Mouse (Mus musculus): ENCODE results near the gene Gch1. TPM values are rescaled to one million over a fixed set of nuclear protein-coding genes. Genes with fewer than 3 reads are reported as not detected.

Gene Gch1
- total RNA-seq (2021): 1 to 10 TPM; 2.5 to 2.7 TPM
- long read RNA-seq, experiment 1, partial matches to known transcripts: 0 of 3 reads
- long read RNA-seq, experiment 1, other reads (novel, unspliced or antisense): 0 of 3 reads
- long read RNA-seq, experiment 2, partial matches to known transcripts: 1 of 7 reads
- long read RNA-seq, experiment 2, other reads (novel, unspliced or antisense): 2 of 7 reads

GRCm38 (mm10) chr14:47188848-47189634 is at the start of gene Gch1:
Gch1 (minus strand) TSS chr14:47189413.
- DNase-seq (ENCODE audit: low spot score in 2 of 2): peak; percentile 43 to 68

GRCm38 (mm10) chr14:47237286-47237685 is 48.1 kb upstream of the Gch1 start:
- no peak for DNase-seq (ENCODE audit: low spot score in 2 of 2)

- DNase-seq (ENCODE audit: low spot score in 2 of 2): no peak
These were observed 47.3 kb upstream of the Gch1 start for GRCm38 (mm10) chr14:47236491-47236890.

GRCm38 (mm10) chr14:47234526-47235250 is 45.5 kb upstream of the Gch1 start:
- DNase-seq (ENCODE audit: low spot score in 2 of 2): no peak

GRCm38 (mm10) chr14:47234032-47234431 is 44.8 kb upstream of the Gch1 start:
- no peak for DNase-seq (ENCODE audit: low spot score in 2 of 2)

GRCm38 (mm10) chr14:47233602-47234001 is 44.4 kb upstream of the Gch1 start:
- no peak for DNase-seq (ENCODE audit: low spot score in 2 of 2)

GRCm38 (mm10) chr14:47229796-47230376 is 40.7 kb upstream of the Gch1 start:
- DNase-seq (ENCODE audit: low spot score in 2 of 2): no peak

- DNase-seq (ENCODE audit: low spot score in 2 of 2): no peak
These were observed 36.7 kb upstream of the Gch1 start for GRCm38 (mm10) chr14:47225931-47226330.

GRCm38 (mm10) chr14:47224476-47225325 is 35.5 kb upstream of the Gch1 start:
- no peak for DNase-seq (ENCODE audit: low spot score in 2 of 2)

- DNase-seq (ENCODE audit: low spot score in 2 of 2): no peak
These were observed 33.6 kb upstream of the Gch1 start for GRCm38 (mm10) chr14:47222631-47223450.

- no peak for DNase-seq (ENCODE audit: low spot score in 2 of 2)
These were observed 32.4 kb upstream of the Gch1 start for GRCm38 (mm10) chr14:47221567-47221966.

- no peak for DNase-seq (ENCODE audit: low spot score in 2 of 2)
These were observed 31.2 kb upstream of the Gch1 start for GRCm38 (mm10) chr14:47220231-47221025.

GRCm38 (mm10) chr14:47218766-47219606 is 29.8 kb upstream of the Gch1 start:
- DNase-seq (ENCODE audit: low spot score in 2 of 2): no peak

- DNase-seq (ENCODE audit: low spot score in 2 of 2): no peak
These were observed 27.3 kb upstream of the Gch1 start for GRCm38 (mm10) chr14:47216541-47216940.

- no peak for DNase-seq (ENCODE audit: low spot score in 2 of 2)
These were observed 25.2 kb upstream of the Gch1 start for GRCm38 (mm10) chr14:47214367-47214766.

- no peak for DNase-seq (ENCODE audit: low spot score in 2 of 2)
These were observed 24.1 kb upstream of the Gch1 start for GRCm38 (mm10) chr14:47213305-47213704.

- no peak for DNase-seq (ENCODE audit: low spot score in 2 of 2)
These were observed 20.5 kb upstream of the Gch1 start for GRCm38 (mm10) chr14:47209669-47210164.
